Mouse (Mus musculus): ENCODE measurements around the gene Gsap. TPM values are rescaled to one million over a fixed set of nuclear protein-coding genes. Genes with fewer than 3 reads are reported as not detected.

Gsap gene
- polyA plus RNA-seq, 1 experiment from 2014 or later = 7.7 TPM

DNA sequence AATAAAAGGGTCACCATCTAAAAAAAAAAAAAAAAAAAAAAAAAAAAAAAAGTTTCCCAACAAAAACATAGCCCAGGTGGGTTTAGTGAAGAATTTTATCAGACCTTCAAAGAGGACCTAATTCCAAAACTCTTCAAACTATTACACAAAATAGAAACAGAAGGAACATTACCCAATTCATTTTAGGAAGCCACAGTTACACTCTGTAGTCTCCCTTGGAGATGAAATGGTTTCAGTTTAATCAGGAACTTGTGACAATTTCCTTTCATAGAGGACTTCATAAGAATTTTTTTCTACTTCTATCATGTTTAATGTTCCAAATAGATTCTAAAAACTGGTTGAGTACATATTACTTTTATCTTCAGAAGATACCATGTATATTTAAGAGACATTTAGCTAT is 165.6 kb downstream of the Gsap start:
- no peak overlapping the region for H3K4me3 ChIP-seq (ENCODE audit: inconsistent target)
- no peaks in the 10 kb centered on the region for H3K79me2 ChIP-seq (ENCODE audit: inconsistent target)
- no peaks in the 10 kb centered on the region for H3K36me3 ChIP-seq (ENCODE audit: inconsistent target)
- H3K27ac ChIP-seq = no peak overlapping the region

DNA sequence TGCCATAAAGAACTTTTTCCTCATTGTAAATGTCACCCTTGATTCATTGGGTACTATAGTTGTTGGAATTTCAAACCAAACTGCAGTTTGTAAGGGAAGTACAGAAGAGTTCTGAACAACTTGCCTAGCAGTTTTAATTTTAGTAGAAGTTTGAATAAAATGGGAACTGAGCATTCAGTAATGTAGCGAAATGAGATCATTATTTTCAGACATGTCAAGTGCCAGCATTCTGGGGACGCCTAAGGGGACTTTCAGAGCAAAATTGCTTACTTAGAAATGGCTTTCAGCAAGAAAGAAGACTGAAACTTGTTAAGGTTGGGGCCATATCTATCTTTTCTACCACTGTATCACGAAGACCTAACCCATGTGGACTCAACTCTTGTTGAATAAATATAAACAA is 172.6 kb downstream of the Gsap start:
- WGBS (ENCODE audit: missing documents) = 58% methylated on average over 3 of the region's 3 CpGs
- Histone ChIP-seq H3K36me3 (ENCODE audit: inconsistent target) (no peaks in the 10 kb centered on the region), H3K4me3 (ENCODE audit: inconsistent target) (no peak overlapping the region), H3K79me2 (ENCODE audit: inconsistent target) (no peaks in the 10 kb centered on the region), H3K27ac (peak overlapping the region; percentile 52)

DNA sequence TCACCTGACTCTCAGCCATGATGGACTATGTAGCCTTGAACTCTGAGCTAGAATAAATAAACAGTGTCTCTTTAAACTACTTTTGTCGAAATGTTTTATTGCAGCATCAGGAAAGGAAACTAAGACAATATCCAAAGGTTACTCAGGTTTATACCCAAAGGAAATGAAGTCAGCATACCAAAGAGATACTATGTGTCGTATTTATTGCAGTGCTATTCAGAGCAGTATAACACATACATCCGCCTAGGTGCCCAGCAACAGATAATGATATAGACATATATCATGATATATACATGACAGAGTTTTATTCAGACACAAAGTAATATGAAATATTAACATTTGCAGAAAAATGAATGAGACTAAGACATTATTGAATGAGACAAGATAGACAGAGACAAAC is 177.3 kb downstream of the Gsap start:
- H3K79me2 ChIP-seq (ENCODE audit: inconsistent target) = no peaks in the 10 kb centered on the region
- H3K27ac ChIP-seq = no peak overlapping the region
- H3K4me3 ChIP-seq (ENCODE audit: inconsistent target) = no peak overlapping the region
- no peaks in the 10 kb centered on the region for H3K36me3 ChIP-seq (ENCODE audit: inconsistent target)
- WGBS (ENCODE audit: missing documents) = 94% methylated on average over 3 of the region's 3 CpGs

Other genes starting within 250 kb of the Gsap start
- gene Rsbn1l, start 229.9 kb upstream of the Gsap start, polyA plus RNA-seq (2018) = 20.9 to 24.6 TPM (median 22.9 TPM) in 3 replicates
- 43.2 to 77.5 TPM (median 55.5 TPM) in 3 replicates for gene Ptpn12, start 130.3 kb upstream of the Gsap start, polyA plus RNA-seq (2018)
- 22.6 to 148 TPM (median 48.4 TPM) in 3 replicates for gene Fgl2, start 186.4 kb downstream of the Gsap start, polyA plus RNA-seq (2018)
- 0.19 TPM in 1 of 3 replicates, not detected in the others for gene Ccdc146, start 238.4 kb downstream of the Gsap start, polyA plus RNA-seq (2018)
- gene Fam185a, start 238.7 kb downstream of the Gsap start, polyA plus RNA-seq (2018) = 1.7 to 3.0 TPM (median 1.8 TPM) in 3 replicates

All from macrophage (primary cell).